Mouse (Mus musculus) spleen, embryonic (tissue): ENCODE results near the gene Lhfp.

Experiments
- CTCF ChIA-PET: fragments of 350-600 bp; sonication (Branson Sonifier 250); formaldehyde crosslinking; loops from one replicate; lab custom pipeline; 2022; lab: Charles Lee

Gene Lhfp

DNA sequence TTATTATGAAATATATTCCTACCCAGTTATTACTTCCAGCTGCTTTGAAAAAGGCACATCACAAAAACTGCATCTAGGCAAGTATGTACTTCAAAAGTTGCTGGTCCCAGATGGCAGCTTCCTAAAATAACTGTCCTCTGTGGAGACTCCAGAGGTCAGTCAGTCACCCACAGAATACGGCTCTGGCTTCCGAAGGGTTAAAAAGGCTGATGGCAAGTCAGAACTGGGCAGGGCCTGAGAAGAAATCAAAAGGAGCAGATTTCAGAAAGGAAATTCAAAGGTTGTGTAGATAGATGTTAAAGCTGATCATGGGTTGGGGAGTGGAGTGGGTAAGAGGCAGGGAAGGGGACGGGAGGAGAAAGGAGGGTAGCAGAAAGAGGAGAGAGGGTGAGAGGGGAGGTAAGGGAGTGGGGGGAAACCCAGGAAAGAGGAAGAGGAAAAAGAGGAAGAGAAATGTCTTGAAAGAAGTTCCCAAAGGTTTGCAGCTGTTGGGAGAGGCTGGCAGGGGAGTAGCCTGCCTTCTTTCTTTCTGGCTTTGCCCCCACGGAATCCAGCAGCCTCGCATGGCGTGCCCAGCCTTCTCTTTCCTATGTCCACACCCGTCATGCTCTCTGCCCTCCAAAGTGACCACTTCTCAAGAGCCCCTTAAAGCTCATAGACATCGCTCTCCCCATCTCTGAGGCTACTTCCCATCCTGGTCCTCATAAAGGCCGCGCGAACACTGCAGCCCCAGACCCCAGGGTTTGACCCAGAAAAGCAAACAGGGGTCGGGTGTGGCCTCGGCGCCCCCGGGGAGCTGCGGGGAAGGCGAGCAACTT is 526 bp upstream of the Lhfp start:
- CTCF ChIA-PET, result no interaction called here

DNA sequence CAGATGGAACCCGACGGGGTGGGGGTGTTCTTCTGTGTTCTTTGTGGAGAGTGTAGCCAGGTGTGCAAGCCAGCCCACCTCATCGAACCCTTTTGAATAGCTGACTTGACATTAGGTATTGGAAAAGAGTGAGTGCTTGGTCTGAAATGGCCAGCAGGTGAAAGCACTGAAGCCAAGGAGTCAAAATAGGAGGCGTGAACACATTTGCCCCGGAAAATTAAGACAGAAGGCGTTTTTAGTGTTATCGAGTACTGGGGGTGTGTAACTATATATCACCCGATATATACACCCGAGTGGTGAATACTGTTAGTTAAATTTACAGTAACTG is 876 bp downstream of the Lhfp start:
- CTCF ChIA-PET, result no interaction called here

DNA sequence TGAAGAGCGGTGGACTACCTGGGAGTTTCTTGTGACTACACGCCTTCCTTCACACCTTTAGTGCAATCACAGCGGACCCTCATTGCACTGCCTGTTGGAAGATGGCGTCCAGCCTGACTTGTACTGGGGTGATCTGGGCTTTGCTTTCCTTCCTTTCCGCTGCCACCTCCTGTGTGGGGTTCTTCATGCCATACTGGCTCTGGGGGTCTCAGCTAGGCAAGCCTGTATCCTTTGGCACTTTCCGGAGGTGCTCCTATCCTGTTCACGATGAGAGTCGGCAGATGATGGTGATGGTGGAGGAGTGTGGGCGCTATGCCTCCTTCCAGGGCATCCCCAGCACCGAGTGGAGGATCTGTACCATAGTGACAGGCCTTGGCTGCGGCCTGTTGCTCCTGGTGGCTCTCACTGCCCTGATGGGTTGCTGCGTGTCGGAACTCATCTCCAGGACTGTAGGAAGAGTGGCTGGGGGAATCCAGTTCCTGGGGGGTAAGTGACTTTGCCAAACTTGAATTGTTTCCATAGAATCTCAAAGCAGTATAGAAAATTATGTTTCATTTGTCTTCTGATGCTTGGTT is 2.0 kb downstream of the Lhfp start:
- CTCF ChIA-PET, result interaction anchor here (0.9 kb wide), 1 partner anchor 264 kb away, joined by 4 read pairs; no protein-coding TSS in a partner anchor

DNA sequence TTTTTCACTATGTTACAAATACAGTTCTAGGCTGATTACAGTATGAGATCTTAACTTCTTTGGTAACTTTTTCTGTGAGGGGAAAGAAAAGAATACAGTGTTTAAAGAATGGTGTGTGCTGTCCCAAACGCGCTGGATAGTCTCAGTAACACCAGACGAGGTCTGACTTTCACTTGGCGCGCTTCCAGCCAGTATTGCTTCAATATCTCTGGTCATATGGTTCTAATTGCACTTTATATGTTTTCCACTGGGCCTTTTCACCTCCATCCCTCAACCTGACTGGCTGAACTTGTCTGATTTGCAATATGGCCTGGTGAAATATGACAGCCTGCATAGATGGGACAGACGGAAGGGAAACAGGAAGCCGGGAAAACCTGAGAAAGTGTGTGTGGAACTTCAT is 2.9 kb downstream of the Lhfp start:
- CTCF ChIA-PET, result no interaction called here

DNA sequence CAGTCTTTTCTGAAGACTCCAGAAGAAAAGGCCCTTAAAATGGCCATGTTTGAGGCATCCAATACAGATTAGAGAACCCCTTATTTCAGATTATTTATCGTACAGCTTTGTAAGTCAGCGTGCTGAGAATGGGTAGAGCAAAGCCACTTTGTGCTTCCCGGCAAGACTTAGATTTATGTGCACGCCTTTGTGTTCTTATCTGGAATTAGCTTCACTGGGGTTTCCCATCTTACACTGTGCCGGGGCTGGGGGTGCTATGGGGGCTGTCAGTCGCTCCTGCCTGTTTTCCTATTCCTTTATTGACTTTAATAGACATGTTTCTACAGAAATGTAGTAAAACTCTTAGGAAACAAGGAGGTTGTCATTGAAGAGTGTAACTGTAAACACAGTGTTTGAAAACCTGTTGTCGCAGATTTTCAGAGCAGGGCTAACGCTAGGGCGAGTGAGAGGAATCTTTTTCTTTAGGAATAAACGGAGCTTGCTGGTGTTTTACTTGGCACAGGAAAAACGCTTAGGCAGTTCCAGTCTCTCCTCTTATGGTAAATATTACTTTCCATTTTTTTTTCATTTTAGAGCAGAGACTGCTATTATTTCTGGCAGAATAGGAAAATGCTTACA is 3.5 kb downstream of the Lhfp start:
- CTCF ChIA-PET, result no interaction called here

DNA sequence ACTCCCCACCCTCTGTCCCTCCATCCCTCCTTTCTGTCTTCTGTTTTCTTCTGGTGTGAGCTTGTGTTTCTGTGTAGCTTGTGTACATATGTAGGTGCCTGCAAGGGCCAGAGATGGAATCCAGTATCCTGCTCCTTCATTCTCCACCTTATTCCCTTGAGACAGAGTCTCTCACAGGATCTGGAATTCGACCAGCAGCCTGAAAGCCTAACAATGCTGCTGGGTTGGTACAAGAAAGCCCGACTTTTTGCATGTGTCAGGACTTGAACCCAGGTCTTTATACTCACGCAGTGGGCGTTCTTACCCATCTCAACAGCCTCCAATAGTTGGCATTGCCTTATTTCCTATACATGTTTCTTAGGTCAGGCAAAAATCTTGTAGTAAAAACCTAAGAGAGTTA is 4.4 kb downstream of the Lhfp start:
- CTCF ChIA-PET, result interaction anchor here (0.7 kb wide), 1 partner anchor 1762 kb away, joined by 3 read pairs; no protein-coding TSS in a partner anchor

DNA sequence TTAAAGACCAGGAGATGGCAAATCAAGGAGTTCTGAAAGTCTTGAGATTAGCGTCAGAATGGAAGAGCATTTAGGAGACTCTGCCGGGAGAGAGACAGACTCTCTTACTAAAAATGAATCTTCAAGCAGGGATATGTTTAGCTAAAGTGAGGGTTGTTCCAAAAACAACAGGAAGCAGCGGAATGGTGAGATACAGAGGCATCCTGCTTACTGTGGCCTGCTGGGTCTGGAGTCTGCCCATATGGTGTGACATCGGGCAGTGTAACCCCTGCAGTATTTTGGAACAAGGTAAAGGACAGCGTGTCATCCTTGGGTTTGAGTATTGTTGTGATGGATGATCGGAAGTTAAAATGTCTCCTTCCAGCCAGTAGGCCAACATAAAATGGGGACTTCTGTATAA is 5.0 kb downstream of the Lhfp start:
- CTCF ChIA-PET, result no interaction called here

DNA sequence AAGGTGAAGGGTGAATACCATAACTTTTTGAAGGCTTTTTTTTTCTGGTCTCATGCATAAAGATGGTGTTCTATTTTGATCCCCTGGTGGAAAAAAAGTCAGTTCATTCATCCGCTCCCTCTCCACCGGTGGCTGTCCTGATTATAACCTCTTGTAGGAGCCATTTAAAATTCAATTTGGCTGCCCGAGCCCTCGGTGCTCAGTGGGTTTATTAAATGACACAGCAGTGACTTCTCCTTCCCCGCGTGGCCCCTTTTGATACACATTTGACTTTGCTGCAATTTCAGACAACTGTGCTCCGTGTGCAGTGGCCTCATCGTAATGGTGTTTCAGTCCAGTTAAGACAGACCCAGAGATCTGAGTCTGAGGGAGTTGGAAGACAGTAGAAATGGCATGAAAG is 11.1 kb downstream of the Lhfp start:
- CTCF ChIA-PET, result no interaction called here

DNA sequence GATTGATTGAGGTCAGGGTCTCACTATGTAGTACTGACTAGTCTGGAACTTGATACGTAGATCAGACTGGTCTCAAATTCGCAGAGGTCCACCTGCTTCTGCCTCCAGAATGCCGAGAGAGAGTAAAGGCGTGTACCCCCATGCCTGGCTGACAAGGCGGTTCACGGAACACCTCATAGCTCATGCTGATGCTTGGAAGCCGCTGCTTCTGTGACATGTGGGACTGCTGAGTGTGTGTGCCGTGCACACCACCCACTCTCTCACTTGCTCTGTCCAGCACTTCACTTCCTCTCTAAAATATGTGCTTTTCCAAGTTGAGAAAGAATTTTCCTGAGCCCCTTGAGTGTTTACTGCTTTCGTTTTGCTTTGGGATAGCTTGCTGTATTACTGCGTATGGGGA is 15.1 kb downstream of the Lhfp start:
- CTCF ChIA-PET, result interaction anchor here (0.5 kb wide), 1 partner anchor 215 kb away, joined by 5 read pairs; no protein-coding TSS in a partner anchor

DNA sequence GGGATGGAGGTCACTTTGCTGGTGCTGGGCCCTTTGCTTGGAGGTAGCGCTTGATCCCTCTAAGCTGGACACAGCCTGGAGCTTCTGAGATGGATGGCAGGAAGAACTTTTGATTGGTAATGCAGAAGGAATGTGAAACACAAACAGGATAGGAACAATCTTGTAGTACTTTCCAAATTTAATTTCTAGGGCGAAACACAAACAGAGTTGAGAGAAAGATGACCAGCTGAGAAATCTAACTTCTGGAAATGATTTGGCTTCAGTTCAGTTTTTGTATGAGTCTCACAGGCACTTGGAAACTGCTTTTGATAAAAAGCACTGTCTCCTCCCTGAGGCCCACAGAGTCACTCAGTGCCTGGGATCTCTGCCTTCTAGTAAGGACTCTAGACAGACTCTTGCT is 18.6 kb downstream of the Lhfp start:
- CTCF ChIA-PET, result no interaction called here

DNA sequence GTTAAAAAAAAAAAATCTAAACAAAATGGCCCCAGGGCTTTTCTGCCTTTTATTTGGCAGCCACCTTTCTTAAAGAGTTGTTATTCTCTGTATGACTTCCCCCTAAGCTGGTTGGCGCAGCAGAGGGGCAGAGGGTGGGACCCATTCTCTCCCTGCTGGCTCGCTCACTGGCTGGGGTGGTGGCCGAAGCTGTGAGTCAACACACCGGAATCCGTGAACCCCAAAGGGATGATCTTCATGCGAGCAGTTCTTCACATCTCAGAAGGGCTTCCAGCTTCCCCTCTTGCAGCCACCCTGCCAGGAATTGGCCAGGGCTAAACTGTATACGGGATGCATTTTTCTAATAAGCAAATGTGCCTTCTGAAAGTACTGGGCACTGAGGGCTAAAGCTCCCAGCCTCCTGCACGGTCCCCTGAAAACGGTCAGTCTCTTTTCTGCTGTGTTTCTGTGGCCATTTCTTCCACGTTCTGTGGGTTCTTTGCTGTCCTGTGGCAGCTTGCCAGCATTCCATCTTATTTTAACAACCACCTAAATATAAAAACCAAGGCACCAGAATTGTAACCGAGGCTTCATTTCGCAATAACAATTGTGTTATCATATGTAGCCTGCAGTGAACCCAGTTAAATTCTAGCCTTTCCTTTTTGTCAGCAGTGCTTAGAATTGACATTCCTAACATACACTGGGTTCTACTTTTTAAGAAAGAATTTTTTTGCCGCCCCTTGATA is 22.3 kb downstream of the Lhfp start:
- CTCF ChIA-PET, result no interaction called here

DNA sequence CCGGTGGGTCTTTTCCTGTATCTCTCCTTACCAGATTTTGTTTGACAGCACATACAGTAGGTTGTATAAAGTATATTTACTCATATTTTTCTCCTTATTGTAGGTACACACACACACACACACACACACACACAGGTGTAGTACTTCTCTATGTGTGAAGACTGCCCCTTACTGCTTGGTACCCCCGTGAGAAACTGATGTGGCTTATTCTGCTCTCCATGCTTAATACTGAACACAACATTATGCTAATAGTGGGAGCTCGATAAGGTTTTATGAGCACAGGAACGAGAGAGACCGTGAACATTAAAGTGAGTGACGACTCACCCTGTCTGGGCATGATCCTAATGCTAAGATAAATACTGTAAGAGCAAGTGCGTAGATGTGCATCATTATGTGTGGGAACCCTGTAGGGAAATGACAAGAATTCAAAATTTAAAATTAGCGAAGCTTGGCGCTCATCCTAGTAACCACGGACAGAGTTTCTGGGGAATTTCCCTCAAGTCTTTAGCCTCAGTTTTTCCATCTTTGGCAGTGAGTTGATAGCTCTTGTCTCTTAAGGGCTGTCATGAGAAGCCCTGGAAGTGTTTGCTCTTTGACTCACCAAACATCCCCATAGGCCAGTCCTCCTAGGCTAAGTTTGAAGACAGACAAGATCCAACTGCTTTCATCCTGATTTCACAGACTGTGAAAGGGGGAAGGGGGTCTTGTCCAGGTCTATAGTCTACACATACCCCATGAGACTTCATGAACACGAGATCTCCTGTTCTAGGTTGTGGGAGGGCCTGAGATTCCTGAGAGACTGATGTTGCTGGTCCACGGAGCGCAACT is 24.2 kb downstream of the Lhfp start:
- CTCF ChIA-PET, result no interaction called here

DNA sequence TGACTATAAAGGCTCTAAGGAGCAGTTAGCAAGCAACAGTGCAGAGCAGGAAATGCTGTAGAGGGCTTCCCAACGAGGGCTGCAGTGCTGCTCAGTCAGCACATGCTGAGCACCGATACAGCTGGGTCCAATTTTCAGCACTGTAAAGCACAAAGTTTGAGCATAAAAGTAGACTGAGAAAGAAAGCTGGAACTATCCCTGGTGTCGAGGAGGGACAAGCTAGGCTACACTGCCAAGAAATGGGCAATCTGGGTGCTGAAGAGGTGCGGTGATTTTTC is 24.7 kb downstream of the Lhfp start:
- CTCF ChIA-PET, result no interaction called here

DNA sequence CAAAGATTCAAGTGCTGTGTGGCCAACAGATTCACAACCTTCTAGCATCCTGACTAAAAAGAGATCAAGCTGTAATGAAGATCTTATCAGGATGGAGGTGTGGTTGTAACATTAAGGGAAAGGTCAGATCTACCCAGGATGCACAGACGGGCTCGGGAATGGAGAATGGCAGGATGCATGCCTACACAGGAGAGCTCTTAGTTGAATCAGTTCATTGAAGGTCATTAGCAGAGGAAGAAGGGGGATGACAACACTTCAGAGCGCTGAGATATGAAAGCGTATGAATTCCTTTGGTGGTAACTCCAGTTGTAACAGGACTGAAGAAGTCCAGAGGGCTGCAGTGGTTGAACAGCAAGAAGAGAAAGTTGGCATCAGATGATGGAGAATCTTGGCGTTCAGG is 27.1 kb downstream of the Lhfp start:
- CTCF ChIA-PET, result no interaction called here

DNA sequence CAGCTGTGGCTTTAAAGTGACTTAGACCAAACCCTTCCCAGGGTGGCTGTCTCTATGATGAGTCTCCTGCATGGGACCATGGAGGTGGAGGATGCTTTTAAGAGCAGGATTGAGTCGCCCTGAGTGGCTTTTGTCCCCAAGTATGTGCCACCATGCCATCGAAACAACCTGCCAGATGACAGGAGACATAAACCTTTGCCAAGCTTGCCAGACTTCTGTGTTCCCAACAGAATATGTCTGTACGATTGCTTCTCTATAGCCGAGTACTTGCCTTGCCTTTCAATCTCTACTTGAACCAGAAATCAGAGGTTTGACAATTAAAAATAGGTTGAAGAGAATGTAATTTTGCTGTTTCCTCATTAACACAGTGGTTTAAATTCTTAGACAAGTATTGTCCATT is 32.9 kb downstream of the Lhfp start:
- CTCF ChIA-PET, result no interaction called here

DNA sequence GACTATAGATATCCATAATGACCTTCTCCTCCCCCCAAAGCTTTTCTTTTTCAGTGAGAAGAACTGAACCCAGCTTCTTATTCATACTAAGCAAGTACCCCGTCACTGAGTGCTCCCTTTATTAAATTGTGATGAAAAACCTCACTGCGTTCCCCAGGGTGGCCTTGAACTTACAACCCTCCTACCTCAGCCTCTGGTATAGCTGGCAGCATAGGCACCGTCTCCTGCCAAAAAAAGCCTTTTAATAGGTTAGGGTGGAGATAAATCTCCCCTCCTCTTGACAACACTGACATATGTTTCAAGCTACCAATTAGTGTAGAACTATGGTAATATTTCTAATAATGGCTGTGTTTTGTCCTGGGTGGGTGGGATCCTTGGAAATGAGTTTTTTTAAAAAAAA is 33.4 kb downstream of the Lhfp start:
- CTCF ChIA-PET, result no interaction called here

DNA sequence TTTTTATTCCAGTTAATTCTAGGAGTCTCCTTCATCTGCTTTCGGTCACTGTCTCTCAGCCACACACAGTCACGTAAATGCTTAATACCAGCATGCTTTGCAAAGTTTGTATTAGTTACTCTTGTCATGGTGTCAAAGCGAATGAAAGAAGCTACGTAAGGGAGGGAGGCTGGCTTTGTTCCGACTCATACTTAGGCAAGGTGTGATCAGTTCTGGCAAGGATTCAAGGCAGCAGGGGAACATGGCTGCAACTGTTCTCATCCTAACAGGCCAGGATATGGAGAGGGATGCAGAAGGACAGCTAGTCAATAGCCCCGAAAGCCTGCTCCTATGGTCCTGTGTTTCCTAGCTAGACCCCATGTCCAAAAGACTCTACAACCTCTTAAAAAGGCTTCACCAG is 39.0 kb downstream of the Lhfp start:
- CTCF ChIA-PET, result no interaction called here

DNA sequence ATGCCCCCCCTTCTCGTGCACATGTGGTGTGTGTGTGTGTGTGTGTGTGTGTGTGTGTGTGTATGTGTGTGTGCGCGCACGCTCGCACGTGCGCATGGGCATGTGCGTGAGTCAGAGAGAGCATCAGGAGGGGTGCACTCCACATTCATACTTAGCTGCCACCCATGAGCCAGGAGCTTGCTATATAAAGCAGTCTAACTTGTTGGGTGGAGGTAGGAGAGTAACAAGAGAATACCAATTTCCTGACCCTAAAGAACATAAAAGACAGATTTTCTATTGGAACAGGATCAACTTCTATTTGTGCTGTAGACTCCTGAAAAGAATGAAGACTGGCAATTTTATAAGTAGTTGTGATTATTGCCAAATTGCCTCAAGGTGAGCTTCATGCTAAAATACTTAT is 39.4 kb downstream of the Lhfp start:
- CTCF ChIA-PET, result no interaction called here

DNA sequence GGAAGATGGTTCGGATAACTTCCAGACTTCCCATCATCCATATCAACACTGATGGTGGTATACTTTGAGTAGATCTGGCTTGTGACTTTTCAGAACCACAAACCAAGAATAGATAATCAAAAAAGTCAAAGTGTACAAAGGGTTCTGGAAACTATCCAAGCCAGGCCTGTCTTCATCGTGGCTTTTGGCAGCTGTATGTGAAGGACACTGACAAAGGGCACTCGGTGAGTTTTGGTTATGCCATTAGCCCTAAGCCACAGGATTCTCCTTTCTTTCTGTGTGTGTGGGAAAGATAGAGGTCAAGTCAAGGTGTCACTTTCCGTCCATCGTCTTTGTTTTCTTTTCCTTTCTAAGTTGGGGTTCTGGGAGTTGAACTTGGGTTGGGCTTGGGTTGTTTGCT is 42.4 kb downstream of the Lhfp start:
- CTCF ChIA-PET, result no interaction called here

DNA sequence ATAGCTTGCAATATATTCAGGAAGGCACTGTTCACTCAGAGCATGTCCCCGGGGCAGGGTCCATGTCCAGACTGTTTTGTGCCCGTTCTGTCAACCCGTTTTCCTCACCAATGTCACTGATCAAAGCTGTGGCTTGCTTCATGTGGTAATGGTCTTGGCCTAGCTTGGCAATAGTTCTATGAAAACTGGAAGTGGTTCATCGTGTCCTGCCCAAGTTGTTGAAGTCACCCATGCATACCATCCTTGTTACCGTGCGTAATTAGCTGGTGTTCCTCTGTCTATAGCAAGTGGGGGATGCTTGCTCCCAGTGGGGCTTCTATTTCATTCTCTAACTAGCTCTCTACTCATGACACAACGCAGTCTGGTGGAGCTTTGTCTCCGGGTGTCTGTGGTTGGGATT is 43.5 kb downstream of the Lhfp start:
- CTCF ChIA-PET, result no interaction called here

DNA sequence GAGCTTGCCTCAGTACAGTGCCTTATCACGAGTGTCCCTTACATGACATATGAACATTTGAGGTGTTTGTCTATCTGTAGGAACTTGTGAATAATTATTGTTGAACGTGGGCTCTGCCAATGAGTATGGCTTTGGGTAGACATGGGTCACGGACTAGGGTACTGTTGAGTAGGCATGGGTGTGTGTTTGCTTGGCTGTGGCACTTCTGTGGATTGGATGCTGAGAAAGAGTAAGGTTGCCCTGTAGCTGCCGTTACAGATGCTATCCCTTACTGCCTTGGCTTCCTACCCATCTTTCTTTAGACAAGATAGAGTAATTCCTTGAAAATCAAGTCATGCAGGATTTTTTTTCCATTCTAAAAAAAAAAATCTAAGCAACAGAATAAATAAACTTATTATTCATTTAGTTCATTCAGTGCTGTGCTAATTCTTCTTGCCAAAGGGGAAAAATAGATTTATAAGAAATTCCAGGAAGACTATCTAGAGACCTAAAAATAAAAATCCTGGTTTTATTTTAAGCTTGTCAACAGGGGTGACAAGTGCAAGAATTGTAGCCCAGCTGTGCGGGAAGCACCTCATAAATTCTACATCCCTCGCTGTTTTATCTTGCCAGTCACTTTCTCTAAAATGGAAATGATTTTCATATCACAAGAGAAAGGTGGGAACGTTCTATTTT is 45.3 kb downstream of the Lhfp start:
- CTCF ChIA-PET, result no interaction called here
